Mouse (Mus musculus): Measurements from ENCODE around the gene Ppp6r3. TPM values are rescaled to one million over a fixed set of nuclear protein-coding genes. Genes with fewer than 3 reads are reported as not detected.
"Not testable (repeated sequence)": the region's sequence is repeated elsewhere in the genome, so short reads cannot be mapped to it uniquely, and the experiment has no call there.

Ppp6r3 gene
- polyA plus RNA-seq, 1 experiment from 2014 or later = 56.3 TPM

DNA sequence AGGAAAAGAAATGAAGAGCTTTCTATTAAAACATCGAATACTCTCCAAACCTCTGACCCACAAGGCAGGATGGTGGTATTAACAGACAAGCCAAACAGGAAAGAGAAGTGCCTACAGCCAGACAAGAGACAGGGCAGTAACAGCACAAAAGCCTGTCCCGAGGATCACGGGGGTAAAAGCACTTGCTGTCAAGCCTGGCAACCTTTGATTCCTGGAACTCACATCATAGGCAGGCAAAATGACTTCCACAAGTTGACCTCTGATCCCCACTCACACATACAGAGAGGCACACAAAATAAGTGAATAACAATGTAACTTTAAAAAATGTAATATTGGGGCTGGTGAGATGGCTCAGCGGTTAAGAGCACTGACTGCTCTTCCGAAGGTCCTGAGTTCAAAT lies 36.1 kb downstream of the Ppp6r3 start:
- no peaks in the 10 kb centered on the region for H3K9me3 ChIP-seq
- no peak overlapping the region for H3K4me3 ChIP-seq
- WGBS = 94% methylated on average over 5 of the region's 5 CpGs
- H3K4me1 ChIP-seq (replicated peaks) = peaks cover 5% of the 10 kb centered on the region
- H3K4me2 ChIP-seq = no peak overlapping the region
- peaks cover 19% of the 10 kb centered on the region for H3K36me3 ChIP-seq
- no peak overlapping the region for H3K9ac ChIP-seq
- no peak for ATAC-seq (ENCODE audit: low read depth)
- no peak overlapping the region for H3K27ac ChIP-seq (replicated peaks)
- H3K27me3 ChIP-seq = no peaks in the 10 kb centered on the region

DNA sequence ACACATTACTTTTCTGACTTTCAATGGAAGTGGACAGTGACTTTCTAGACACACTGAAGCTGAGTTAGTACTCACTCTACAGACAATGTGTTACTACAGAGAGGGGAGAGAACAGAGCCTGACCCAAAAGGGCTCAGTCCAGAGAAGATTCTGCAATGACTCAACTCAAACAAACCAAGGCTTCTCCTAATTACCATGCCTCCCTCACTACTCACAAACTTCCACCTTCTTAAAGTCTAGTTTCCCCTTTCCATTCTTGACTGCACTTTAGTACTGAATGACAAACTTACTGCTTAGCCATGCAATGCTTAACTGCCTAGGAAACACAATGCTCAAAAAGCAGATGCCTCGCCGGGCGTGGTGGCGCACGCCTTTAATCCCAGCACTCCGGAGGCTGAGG lies 37.9 kb downstream of the Ppp6r3 start:
- ATAC-seq (ENCODE audit: low read depth) = no peak
- no peak overlapping the region for H3K27ac ChIP-seq (replicated peaks)
- H3K4me2 ChIP-seq = no peak overlapping the region
- H3K9ac ChIP-seq = no peak overlapping the region
- 98% methylated on average over 6 of the region's 6 CpGs for WGBS
- peaks cover 12% of the 10 kb centered on the region for H3K36me3 ChIP-seq
- H3K4me1 ChIP-seq (replicated peaks) = no peaks in the 10 kb centered on the region; the same call in 1 of the 2 replicates
- no peak overlapping the region for H3K4me3 ChIP-seq
- H3K9me3 ChIP-seq = no peaks in the 10 kb centered on the region
- no peaks in the 10 kb centered on the region for H3K27me3 ChIP-seq

DNA sequence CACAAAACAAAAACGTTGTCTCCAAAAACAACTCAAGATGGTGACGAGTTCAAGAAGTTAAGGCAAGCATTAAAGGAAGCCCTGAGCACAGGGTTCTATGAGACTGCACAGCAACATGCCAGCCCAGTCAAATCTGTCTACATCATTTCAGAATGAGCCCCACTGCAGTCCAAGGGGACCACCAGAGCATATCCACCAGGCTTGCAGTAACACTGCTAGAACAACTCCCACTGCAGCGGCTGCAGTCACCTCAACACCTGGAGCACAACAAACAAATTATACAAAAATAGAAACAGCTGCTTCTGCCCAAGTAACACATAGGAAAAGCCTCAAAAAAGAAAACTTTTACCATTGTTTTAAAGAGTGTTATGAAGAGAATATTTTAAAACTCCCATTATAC lies 40.6 kb downstream of the Ppp6r3 start:
- no peak overlapping the region for H3K27ac ChIP-seq (replicated peaks)
- H3K9ac ChIP-seq = no peak overlapping the region
- 89% methylated on average over 3 of the region's 3 CpGs for WGBS
- H3K4me2 ChIP-seq = no peak overlapping the region
- H3K27me3 ChIP-seq = no peaks in the 10 kb centered on the region
- peaks cover 5% of the 10 kb centered on the region; the same call in 1 of the 2 replicates for H3K36me3 ChIP-seq
- no peaks in the 10 kb centered on the region; the same call in 1 of the 2 replicates for H3K4me1 ChIP-seq (replicated peaks)
- no peak for ATAC-seq (ENCODE audit: low read depth)
- H3K4me3 ChIP-seq = no peak overlapping the region
- no peaks in the 10 kb centered on the region for H3K9me3 ChIP-seq

DNA sequence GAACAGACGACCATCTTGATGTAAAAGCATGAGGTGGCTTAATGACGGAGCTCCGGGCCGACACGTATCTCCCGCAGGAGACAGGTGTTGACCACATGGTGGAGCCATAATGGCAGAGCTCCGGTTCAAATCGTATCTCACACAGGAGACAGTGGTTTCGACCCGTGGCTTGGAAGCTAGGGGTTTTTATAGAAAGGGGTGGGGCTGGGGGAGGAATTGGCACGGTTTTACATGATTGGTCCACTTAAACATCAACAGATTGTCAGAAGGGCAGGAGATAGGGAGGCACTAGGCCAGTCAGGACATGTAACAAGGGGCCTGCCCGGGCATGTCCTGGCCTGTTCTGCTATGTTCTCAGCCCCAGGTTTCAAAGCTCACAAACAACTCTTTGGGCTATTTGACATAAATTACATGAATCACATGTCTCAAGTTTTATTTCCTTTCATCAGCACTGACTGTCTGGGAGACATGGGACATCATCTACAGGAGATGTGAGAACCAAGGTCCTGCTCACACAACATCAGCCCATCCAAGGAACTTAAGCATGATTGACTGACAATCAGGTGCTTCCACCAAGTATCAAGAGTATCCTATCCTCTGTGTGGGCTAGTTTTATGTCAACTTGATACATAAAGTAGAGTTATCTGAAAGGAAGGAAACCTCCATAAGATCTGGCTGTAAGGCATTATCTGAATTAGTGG lies 42.1 kb downstream of the Ppp6r3 start:
- H3K27ac ChIP-seq (replicated peaks); H3K36me3 ChIP-seq; ATAC-seq (ENCODE audit: low read depth); H3K27me3 ChIP-seq; H3K4me1 ChIP-seq (replicated peaks); H3K4me3 ChIP-seq; H3K9me3 ChIP-seq; H3K9ac ChIP-seq; H3K4me2 ChIP-seq: not testable (repeated sequence)
- WGBS = 86% methylated on average over 12 of the region's 12 CpGs

DNA sequence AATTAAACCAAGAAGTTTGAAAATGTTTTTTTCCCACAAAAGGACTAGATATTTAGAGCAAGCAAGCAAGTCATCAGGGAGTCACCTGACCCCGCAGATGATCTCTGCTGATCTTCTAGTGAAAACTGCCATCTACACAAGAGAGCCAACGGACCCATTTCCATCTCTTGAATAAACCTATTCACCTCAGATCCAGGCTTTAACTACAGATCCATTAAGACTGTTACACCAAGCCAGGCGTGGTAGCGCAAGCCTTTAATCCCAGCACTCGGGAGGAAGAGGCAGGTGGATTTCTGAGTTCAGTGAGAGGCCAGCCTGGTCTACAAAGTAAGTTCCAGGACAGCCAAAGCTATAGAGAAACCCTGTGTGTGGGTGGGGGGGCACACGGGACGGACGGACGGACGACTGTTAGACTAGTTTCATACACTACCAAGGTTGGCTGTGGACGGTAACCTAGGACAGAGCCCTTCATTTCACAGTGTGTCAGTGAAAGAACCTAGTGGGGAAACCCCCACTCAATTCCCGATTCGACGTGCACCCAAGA lies 42.8 kb downstream of the Ppp6r3 start:
- H3K4me1 ChIP-seq (replicated peaks) = no peaks in the 10 kb centered on the region; the same call in 1 of the 2 replicates
- no peaks in the 10 kb centered on the region for H3K36me3 ChIP-seq
- no peaks in the 10 kb centered on the region for H3K9me3 ChIP-seq
- H3K9ac ChIP-seq = no peak overlapping the region
- H3K4me2 ChIP-seq = no peak overlapping the region
- H3K27me3 ChIP-seq = no peaks in the 10 kb centered on the region
- no peak overlapping the region for H3K4me3 ChIP-seq
- ATAC-seq (ENCODE audit: low read depth) = no peak
- WGBS = 94% methylated on average over 14 of the region's 14 CpGs
- H3K27ac ChIP-seq (replicated peaks) = no peak overlapping the region

DNA sequence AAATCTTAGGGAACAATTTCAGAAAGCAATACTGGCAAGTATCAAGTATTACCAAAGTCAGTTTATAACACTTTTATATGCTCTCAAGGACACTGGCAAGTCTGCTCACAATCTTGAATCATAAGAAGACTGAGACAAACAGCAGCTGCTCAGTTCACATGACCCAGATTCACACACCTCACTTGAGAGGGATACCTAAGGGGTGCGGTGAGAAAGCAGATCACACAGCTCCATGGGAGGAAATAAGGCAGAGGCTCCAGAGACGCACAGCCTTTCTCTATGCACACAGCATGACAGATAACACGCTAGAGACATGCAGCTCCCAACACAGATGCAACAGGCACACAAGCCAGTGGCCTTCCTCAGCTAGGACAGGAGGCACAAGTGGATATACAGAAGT lies 45.8 kb downstream of the Ppp6r3 start:
- WGBS = 98% methylated on average over 3 of the region's 3 CpGs

DNA sequence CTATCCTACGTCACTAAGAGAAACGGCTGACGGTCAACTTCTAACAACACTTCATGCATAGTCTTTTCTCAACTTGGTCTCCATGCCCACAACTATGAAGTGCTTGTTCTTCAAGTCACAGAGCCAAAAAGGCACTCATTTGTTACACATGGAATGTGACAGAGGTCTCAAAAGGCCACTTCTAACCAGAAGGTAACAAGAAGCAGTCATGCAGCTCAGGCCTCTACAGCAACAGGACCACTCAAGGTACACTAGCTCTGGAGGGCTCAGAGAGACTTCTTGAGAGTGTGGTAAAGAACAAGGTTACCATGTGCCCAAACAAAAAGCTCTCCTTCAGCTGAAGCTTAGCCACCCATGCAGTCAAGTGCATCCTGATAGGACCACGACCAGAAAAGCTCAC lies 46.9 kb downstream of the Ppp6r3 start:
- Histone ChIP-seq H3K9me3 (no peaks in the 10 kb centered on the region), H3K4me3 (no peak overlapping the region), H3K36me3 (peaks cover 28% of the 10 kb centered on the region), H3K9ac (no peak overlapping the region), H3K27me3 (no peaks in the 10 kb centered on the region), H3K27ac (replicated peaks) (no peak overlapping the region), H3K4me2 (no peak overlapping the region), H3K4me1 (replicated peaks) (no peaks in the 10 kb centered on the region)
- 88% methylated on average over 4 of the region's 4 CpGs for WGBS
- ATAC-seq (ENCODE audit: low read depth) = no peak

More for the DNA sequence above, 45.8 kb downstream of the Ppp6r3 start:
- ATAC-seq (ENCODE audit: low read depth) = no peak
- peaks cover 19% of the 10 kb centered on the region for H3K36me3 ChIP-seq
- H3K4me2 ChIP-seq = no peak overlapping the region
- no peak overlapping the region for H3K27ac ChIP-seq (replicated peaks)
- H3K27me3 ChIP-seq = no peaks in the 10 kb centered on the region
- no peak overlapping the region for H3K4me3 ChIP-seq
- H3K4me1 ChIP-seq (replicated peaks) = no peaks in the 10 kb centered on the region; the same call in 1 of the 2 replicates
- no peaks in the 10 kb centered on the region for H3K9me3 ChIP-seq
- H3K9ac ChIP-seq = no peak overlapping the region

DNA sequence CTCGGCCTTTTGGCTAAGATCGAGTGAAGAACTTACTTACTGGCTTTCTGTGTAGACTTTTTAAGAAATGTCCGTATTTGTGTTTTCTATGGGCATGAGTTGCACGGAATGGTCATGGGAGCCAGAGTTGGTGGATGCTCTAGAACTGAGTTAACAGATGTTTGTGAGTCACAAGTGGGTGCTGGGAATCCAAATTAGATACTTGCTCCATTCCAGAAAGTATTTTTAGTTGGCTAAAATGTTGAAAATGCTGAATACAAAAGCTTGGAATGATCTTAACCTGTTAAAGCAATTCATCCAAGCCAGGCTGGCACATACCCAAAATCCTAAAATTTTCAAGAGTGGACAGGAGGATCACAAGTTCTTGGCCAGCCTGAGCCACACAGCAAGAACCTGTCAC lies 48.0 kb downstream of the Ppp6r3 start:
- ATAC-seq (ENCODE audit: low read depth) = no peak
- WGBS = 97% methylated on average over 4 of the region's 4 CpGs
- no peak overlapping the region for H3K4me2 ChIP-seq

DNA sequence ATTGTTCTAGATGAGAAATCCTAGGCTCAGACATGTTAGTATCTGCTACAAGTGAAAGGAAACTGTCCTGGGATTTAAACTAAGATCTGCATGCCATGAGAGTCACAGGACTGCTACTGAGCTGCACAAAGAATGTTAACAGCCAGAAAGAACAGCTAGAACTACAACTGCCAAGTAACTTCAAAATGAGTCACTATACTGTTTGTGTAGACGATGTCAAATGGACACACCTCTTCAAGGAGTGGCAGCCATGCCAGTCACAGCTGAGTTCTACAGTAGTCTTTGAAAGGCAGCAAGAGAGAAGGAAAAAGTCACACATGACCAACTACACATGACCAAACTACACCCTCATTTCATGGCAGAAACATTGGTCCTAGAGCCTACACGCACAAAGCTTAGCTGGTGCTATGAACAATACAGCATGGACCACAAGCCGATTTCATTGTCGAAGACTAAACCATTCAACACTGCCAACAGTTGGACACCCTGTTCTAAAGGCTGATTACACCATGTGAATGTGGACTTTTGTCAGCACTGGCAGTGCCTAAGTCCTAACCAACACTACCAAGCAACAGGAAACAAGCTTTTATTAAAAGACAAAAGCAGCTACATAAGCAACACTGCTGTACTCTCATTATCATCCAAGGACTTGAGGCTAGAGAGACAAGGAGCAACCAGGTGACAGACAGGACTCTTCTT lies 55.9 kb downstream of the Ppp6r3 start:
- no peaks in the 10 kb centered on the region for H3K4me1 ChIP-seq (replicated peaks)
- no peaks in the 10 kb centered on the region for H3K9me3 ChIP-seq
- no peak overlapping the region for H3K4me2 ChIP-seq
- no peak overlapping the region for H3K9ac ChIP-seq
- H3K4me3 ChIP-seq = no peak overlapping the region
- H3K36me3 ChIP-seq = peaks cover 61% of the 10 kb centered on the region
- H3K27me3 ChIP-seq = no peaks in the 10 kb centered on the region
- ATAC-seq (ENCODE audit: low read depth) = no peak
- 93% methylated on average over 4 of the region's 4 CpGs for WGBS
- no peak overlapping the region for H3K27ac ChIP-seq (replicated peaks)

More for the DNA sequence above, 48.0 kb downstream of the Ppp6r3 start:
- H3K36me3 ChIP-seq = peaks cover 32% of the 10 kb centered on the region
- H3K9me3 ChIP-seq = no peaks in the 10 kb centered on the region
- H3K27me3 ChIP-seq = no peaks in the 10 kb centered on the region
- H3K9ac ChIP-seq = no peak overlapping the region
- no peaks in the 10 kb centered on the region for H3K4me1 ChIP-seq (replicated peaks)
- H3K4me3 ChIP-seq = no peak overlapping the region
- no peak overlapping the region for H3K27ac ChIP-seq (replicated peaks)

DNA sequence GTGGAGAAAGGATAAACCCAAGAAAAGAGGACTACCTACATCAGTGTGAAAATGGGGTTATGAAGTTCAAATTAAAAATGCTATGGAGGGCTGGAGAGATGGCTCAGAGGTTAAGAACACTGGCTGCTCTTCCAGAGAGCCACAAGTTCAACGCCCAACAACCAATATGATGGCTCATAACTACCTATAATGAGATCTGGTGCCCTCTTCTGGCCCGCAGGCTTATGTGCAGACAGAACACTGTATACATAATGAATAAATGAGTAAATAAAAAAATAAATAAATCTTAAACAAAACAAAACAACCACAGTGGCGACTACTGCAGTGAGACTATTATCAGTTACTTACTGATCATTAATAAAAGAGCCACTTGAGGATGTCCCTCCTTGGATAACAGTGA lies 78.3 kb downstream of the Ppp6r3 start:
- H3K4me3 ChIP-seq = no peak overlapping the region
- peaks cover 86% of the 10 kb centered on the region for H3K36me3 ChIP-seq
- no peaks in the 10 kb centered on the region for H3K4me1 ChIP-seq (replicated peaks)
- H3K27me3 ChIP-seq = no peaks in the 10 kb centered on the region
- H3K9ac ChIP-seq = no peak overlapping the region
- H3K27ac ChIP-seq (replicated peaks) = no peak overlapping the region
- ATAC-seq (ENCODE audit: low read depth) = no peak
- no peak overlapping the region for H3K4me2 ChIP-seq
- WGBS = 93% methylated on average over 3 of the region's 3 CpGs
- no peaks in the 10 kb centered on the region for H3K9me3 ChIP-seq

DNA sequence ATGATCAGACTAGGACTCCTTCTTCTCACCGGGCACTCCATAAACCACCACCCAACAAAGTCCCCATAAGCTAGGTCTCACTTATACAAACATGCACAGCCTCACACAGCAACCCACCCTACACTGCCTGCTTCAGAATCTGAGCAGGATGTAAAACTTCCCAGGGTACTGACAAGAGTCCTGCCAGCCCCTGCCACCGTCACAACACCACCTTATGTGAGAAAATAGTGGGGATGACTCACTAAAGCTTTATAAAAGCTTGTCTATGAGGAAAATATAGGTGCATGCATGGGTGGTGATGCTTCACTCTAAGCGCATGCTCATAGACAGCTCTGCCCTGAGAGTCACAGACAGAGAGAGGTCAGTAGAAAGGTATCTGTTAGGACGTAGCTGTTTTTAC lies 85.7 kb downstream of the Ppp6r3 start:
- H3K4me3 ChIP-seq = no peak overlapping the region
- no peak for ATAC-seq (ENCODE audit: low read depth)
- no peak overlapping the region for H3K4me2 ChIP-seq
- H3K9me3 ChIP-seq = no peaks in the 10 kb centered on the region
- 94% methylated on average over 4 of the region's 4 CpGs for WGBS
- H3K9ac ChIP-seq = no peak overlapping the region
- no peaks in the 10 kb centered on the region for H3K4me1 ChIP-seq (replicated peaks)
- H3K36me3 ChIP-seq = peaks cover 95% of the 10 kb centered on the region
- no peak overlapping the region for H3K27ac ChIP-seq (replicated peaks)
- H3K27me3 ChIP-seq = no peaks in the 10 kb centered on the region

DNA sequence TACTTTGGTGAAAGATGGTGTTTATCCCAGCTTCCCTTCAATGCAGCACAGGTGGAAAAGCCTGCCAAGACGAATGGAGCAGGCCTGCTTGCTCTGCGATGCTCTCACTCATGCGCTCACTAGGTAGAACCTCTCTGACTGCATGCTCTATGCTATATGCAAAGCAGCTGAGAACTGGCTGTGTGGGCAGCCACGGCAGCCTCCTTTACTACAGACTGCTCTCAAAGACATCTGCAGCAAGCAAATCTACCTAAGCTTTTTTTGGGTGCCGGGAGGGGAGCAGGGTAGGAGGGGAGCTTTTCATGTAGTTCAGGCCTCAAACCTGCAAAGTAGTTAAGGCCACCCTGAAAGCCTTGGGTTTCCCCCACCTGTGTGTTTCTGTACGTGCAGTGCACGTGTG lies 92.7 kb downstream of the Ppp6r3 start:
- no peak for ATAC-seq (ENCODE audit: low read depth)
- H3K27ac ChIP-seq (replicated peaks) = no peak overlapping the region
- no peak overlapping the region for H3K4me3 ChIP-seq
- no peaks in the 10 kb centered on the region for H3K27me3 ChIP-seq
- H3K36me3 ChIP-seq = peaks cover 87% of the 10 kb centered on the region
- 96% methylated on average over 7 of the region's 7 CpGs for WGBS
- no peak overlapping the region for H3K9ac ChIP-seq
- H3K4me2 ChIP-seq = no peak overlapping the region
- no peaks in the 10 kb centered on the region for H3K9me3 ChIP-seq
- H3K4me1 ChIP-seq (replicated peaks) = no peaks in the 10 kb centered on the region
